Mouse (Mus musculus) CD4-positive helper T cell, adult 2 months (primary cell): Measurements from ENCODE around the gene Grm8.

Source experiments
- DNase-seq: peaks from one replicate; pipeline ENCODE4 v3.0.0-alpha.2; 2012; ENCODE audit warnings: low read depth, missing footprints, low spot score

Grm8 gene

GRCm38 (mm10) chr6:28042339-28042738, 92.6 kb downstream of the Grm8 start:
- DNase-seq = no peak

- DNase-seq = no peak
These were observed 94.2 kb downstream of the Grm8 start for GRCm38 (mm10) chr6:28040815-28041214.

- DNase-seq = no peak
These were observed 103.0 kb downstream of the Grm8 start for GRCm38 (mm10) chr6:28032006-28032405.

GRCm38 (mm10) chr6:28017653-28018052, 117.3 kb downstream of the Grm8 start:
- no peak for DNase-seq

GRCm38 (mm10) chr6:28007001-28007400, 128.0 kb downstream of the Grm8 start:
- no peak for DNase-seq

- DNase-seq = no peak
These were observed 137.7 kb downstream of the Grm8 start for GRCm38 (mm10) chr6:27997250-27997649.

GRCm38 (mm10) chr6:27991241-27991640, 143.7 kb downstream of the Grm8 start:
- no peak for DNase-seq

- DNase-seq = no peak
These were observed 152.4 kb downstream of the Grm8 start for GRCm38 (mm10) chr6:27982598-27982997.

- DNase-seq = no peak
These were observed 153.0 kb downstream of the Grm8 start for GRCm38 (mm10) chr6:27982021-27982420.

- DNase-seq = no peak
These were observed 157.6 kb downstream of the Grm8 start for GRCm38 (mm10) chr6:27977361-27977760.

- DNase-seq = no peak
These were observed 166.1 kb downstream of the Grm8 start for GRCm38 (mm10) chr6:27968859-27969258.

GRCm38 (mm10) chr6:27967037-27967436, 167.9 kb downstream of the Grm8 start:
- no peak for DNase-seq

GRCm38 (mm10) chr6:27965237-27965636, 169.7 kb downstream of the Grm8 start:
- DNase-seq = no peak

- no peak for DNase-seq
These were observed 171.1 kb downstream of the Grm8 start for GRCm38 (mm10) chr6:27963887-27964286.

- no peak for DNase-seq
These were observed 178.6 kb downstream of the Grm8 start for GRCm38 (mm10) chr6:27956278-27956857.

GRCm38 (mm10) chr6:27951433-27951832, 183.5 kb downstream of the Grm8 start:
- DNase-seq = no peak

GRCm38 (mm10) chr6:27928058-27928457, 206.9 kb downstream of the Grm8 start:
- no peak for DNase-seq

- DNase-seq = no peak
These were observed 221.7 kb downstream of the Grm8 start for GRCm38 (mm10) chr6:27913281-27913680.

GRCm38 (mm10) chr6:27904358-27904757, 230.6 kb downstream of the Grm8 start:
- DNase-seq = no peak

GRCm38 (mm10) chr6:27902224-27902623, 232.8 kb downstream of the Grm8 start:
- DNase-seq = no peak

- no peak for DNase-seq
These were observed 233.6 kb downstream of the Grm8 start for GRCm38 (mm10) chr6:27901396-27901795.

- no peak for DNase-seq
These were observed 239.8 kb downstream of the Grm8 start for GRCm38 (mm10) chr6:27895153-27895552.

- DNase-seq = no peak
These were observed 242.1 kb downstream of the Grm8 start for GRCm38 (mm10) chr6:27892886-27893285.

GRCm38 (mm10) chr6:27888391-27888790, 246.6 kb downstream of the Grm8 start:
- DNase-seq = no peak
